Mouse (Mus musculus) hindlimb bud, embryonic 11.5 days (tissue): ENCODE data around the gene Rps6kc1.

Experiments used
- DNase-seq: peaks from one replicate; pipeline ENCODE4 v3.0.0-alpha.2; 2012; ENCODE audit warnings: low read depth, low spot score; ENCODE audit errors: extremely low spot score

The Rps6kc1 gene

GRCm38 (mm10) chr1:190767621-190768020 is 143.9 kb downstream of the Rps6kc1 start:
- DNase-seq = no peak

- no peak for DNase-seq
Observed at GRCm38 (mm10) chr1:190766800-190767199, 144.8 kb downstream of the Rps6kc1 start.

GRCm38 (mm10) chr1:190763756-190764155 is 147.8 kb downstream of the Rps6kc1 start:
- DNase-seq = no peak

- DNase-seq = no peak
Observed at GRCm38 (mm10) chr1:190761786-190762185, 149.8 kb downstream of the Rps6kc1 start.

GRCm38 (mm10) chr1:190757899-190758298 is 153.7 kb downstream of the Rps6kc1 start:
- DNase-seq = no peak

- no peak for DNase-seq
Observed at GRCm38 (mm10) chr1:190751794-190752570, 159.6 kb downstream of the Rps6kc1 start.

GRCm38 (mm10) chr1:190748937-190749336 is 162.6 kb downstream of the Rps6kc1 start:
- no peak for DNase-seq

- no peak for DNase-seq
Observed at GRCm38 (mm10) chr1:190741421-190741820, 170.1 kb downstream of the Rps6kc1 start.

- DNase-seq = no peak
Observed at GRCm38 (mm10) chr1:190732803-190733202, 178.8 kb downstream of the Rps6kc1 start.

GRCm38 (mm10) chr1:190729516-190730088 is 182.0 kb downstream of the Rps6kc1 start:
- no peak for DNase-seq

- DNase-seq = no peak
Observed at GRCm38 (mm10) chr1:190728111-190728651, 183.4 kb downstream of the Rps6kc1 start.

- no peak for DNase-seq
Observed at GRCm38 (mm10) chr1:190727385-190727784, 184.2 kb downstream of the Rps6kc1 start.

- DNase-seq = no peak
Observed at GRCm38 (mm10) chr1:190724591-190725380, 186.8 kb downstream of the Rps6kc1 start.

GRCm38 (mm10) chr1:190723926-190724430 is 187.6 kb downstream of the Rps6kc1 start:
- no peak for DNase-seq

GRCm38 (mm10) chr1:190713848-190714247 is 197.7 kb downstream of the Rps6kc1 start:
- DNase-seq = no peak

GRCm38 (mm10) chr1:190697576-190697975 is 214.0 kb downstream of the Rps6kc1 start:
- DNase-seq = no peak

- DNase-seq = peak; percentile 12
Observed at GRCm38 (mm10) chr1:190695589-190695988, 216.0 kb downstream of the Rps6kc1 start.

- DNase-seq = no peak
Observed at GRCm38 (mm10) chr1:190690528-190691262, 220.9 kb downstream of the Rps6kc1 start.

GRCm38 (mm10) chr1:190683060-190683459 is 228.5 kb downstream of the Rps6kc1 start:
- no peak for DNase-seq
